ENCODE assay signal across 26 mouse cellular contexts in genomic region chr16:37966871-37967270, GRCm38 (mm10). TPM values are rescaled to one million over a fixed set of nuclear protein-coding genes. Genes with fewer than 3 reads are reported as not detected.
"Had no signal": no experiment of that assay in that cellular context is flagged by ENCODE, and none has a peak within 500 bp of the region (broad histone marks: within the 10 kb centered on the region; RNA-seq: fewer than 3 reads in every experiment).

No protein-coding gene starts in this region.

- H3K4me2 ChIP-seq: heart, embryonic 12.5 days; hindbrain, embryonic 12.5 days; hindbrain, embryonic 14.5 days; limb, embryonic 12.5 days; liver, embryonic 11.5 days had no signal

- H3K36me3 ChIP-seq: heart, embryonic 12.5 days; hindbrain, embryonic 10.5 days; hindbrain, embryonic 12.5 days; limb, embryonic 10.5 days; limb, embryonic 12.5 days had no signal

- H3K9me3 ChIP-seq: heart, embryonic 12.5 days; hindbrain, embryonic 10.5 days; hindbrain, embryonic 12.5 days; limb, embryonic 10.5 days; limb, embryonic 12.5 days had no signal

- H3K4me3 ChIP-seq: gastrocnemius, adult 2 months; heart, adult 2 months; heart, embryonic 12.5 days; hindbrain, embryonic 10.5 days; hindbrain, embryonic 12.5 days; layer of hippocampus, adult 2 months; left cerebral cortex, adult 2 months; limb, embryonic 10.5 days; limb, embryonic 12.5 days had no signal

- DNase-seq: gastrocnemius, adult 2 months; gastrocnemius, postnatal 10 days; gastrocnemius, postnatal 25 days; heart, adult 2 months; heart, postnatal 10 days; heart, postnatal 4 days; kidney, adult 18-20 months; kidney, adult 8-10 months; kidney, postnatal 10 days; kidney, postnatal 25 days; kidney, postnatal 4 days; liver had no signal

- ATAC-seq: forebrain, embryonic 16.5 days; hindbrain, embryonic 16.5 days; inflammation-experienced regulatory T-cells, adult 6 months; intestine, postnatal 0 days had no signal

- H3K9ac ChIP-seq: heart, embryonic 12.5 days; hindbrain, embryonic 12.5 days; hindbrain, embryonic 14.5 days; limb, embryonic 12.5 days had no signal

- H3K27ac ChIP-seq: gastrocnemius, adult 2 months; heart, adult 2 months; hindbrain, embryonic 10.5 days; hindbrain, embryonic 12.5 days; hindbrain, embryonic 14.5 days; layer of hippocampus, adult 2 months; left cerebral cortex, adult 2 months; limb, embryonic 10.5 days; limb, embryonic 12.5 days had no signal

- H3K27me3 ChIP-seq: heart, embryonic 12.5 days; hindbrain, embryonic 12.5 days; limb, embryonic 12.5 days had no signal

RNA-seq across cellular contexts. Expression of gene Gpr156, which starts 50.6 kb away (rescaled TPM):
- total RNA-seq: gastrocnemius, adult 2 months; granulocyte monocyte progenitor cell, adult 5-6 weeks had no signal
- polyA plus RNA-seq: inflammation-experienced regulatory T-cells, adult 6 months; liver, embryonic 11.5 days had no signal
